Mouse (Mus musculus) spleen, adult 12 weeks (tissue): ENCODE data around the gene Mybph.
"Not testable (repeated sequence)": the region's sequence is repeated elsewhere in the genome, so short reads cannot be mapped to it uniquely, and the experiment has no call there.

ENCODE experiments used
- DNase-seq: peaks from one replicate; pipeline ENCODE4 v3.0.0; 2022; ENCODE audit warnings: low spot score

Mybph gene

DNA sequence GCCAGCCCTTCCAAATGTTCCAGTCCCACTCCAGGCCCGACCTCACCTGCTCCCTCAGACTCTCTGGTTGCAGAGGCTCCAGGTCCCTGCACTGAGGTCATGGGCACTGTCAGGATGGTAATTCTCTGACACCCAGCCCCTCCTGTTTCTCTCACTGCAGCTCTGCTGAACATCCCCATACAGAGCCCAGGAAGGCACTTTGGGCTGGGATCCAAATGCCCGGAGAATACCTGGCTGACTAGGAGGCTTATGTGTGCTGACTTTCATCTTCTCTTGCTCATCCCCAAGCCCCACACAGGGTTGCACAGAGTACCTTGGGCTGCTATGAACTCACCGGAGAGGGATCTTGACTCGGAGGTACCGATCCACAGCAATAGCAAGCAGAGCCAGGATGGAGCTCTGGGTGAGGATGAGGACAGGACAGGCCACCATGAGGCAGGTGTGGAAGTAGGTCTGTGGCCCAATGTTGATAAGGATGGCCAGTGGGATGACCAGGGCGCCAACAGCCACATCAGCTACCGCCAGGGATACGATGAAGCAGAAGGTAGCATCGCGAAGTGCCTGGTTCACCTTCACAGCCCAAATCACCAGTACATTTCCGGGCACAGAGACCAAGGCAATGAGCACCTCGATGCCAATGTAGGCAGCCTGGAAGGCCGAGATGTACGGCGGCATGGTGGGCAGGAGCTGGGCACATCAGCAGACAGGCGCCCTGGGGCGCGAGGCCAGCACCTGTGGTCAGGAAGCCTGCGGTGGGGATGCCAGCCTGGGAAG is 40.6 kb downstream of the Mybph start:
- DNase-seq, result no peak

DNA sequence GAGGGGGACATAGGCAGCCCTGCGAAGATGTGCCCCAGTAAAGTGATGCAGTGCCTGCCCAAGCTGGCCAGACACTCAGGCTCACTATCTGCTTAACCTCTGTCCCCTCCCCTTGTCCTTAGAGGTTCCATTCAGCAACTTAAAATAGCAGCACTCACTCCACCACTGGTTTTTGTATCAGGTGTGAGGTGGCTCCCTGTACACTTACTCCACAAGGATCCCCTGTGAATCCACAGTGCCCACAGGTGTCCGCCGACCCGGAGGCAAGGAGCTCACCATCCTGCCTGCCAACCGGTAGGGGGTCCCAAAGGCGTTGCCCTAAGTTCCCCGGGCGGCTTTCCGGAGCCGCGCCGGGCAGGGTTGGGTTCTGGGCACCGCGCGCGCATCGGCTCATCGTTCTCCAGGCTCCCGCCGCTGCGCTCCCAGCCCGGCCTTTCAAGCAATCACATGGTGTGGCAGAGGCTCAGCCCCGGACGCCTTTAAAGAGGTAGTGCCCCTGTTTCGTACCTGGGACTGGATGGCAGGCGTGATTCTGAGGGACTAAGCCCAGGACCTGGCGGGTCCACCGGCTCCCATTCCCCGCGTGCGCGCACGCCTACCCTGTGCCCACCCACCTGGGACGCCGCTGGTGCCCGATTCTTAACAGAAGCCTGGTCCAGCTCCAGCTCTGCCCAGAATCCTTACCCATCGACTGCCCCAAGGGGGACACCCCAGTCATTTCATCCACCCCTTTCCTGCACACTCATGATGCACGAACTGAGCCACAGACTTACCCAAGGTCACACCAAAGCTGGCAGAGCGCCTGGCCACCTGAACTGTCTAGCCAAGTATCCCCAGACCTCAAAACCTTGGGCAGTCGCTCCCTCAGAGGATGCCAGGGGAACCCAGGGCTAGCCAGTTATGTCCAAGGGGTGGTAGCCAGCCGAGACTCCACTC is 41.5 kb downstream of the Mybph start:
- no peak for DNase-seq

DNA sequence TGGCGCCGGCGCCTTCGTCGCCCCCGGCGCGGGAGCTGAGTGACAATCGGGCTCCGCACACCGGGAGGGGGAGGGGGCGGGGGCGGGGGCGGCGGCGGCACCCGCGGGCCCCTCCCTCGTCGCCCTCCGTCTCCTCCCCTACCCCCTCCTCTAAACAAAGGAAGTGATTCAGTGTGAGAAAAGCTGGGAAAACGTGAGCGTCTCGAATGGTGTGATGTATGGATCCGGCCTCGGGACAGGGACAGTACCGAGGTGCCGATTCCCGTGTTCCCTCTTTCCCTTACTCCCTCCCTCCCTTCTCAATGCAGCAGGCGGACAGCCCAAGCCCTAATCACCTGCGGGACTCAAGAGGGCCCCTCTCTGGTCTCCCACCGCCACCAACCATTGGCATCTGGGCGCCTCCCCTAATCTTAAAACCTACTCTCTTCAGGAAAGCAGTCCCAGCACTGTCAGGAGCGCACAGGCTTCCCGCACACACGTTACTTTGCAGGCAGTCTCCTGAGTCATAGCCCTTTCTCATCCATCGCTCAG is 42.2 kb downstream of the Mybph start, which contains the start of gene Adora1:
Adora1 (minus strand) TSS at position 41 of the 531 bp plus-strand sequence.
- no peak for DNase-seq

DNA sequence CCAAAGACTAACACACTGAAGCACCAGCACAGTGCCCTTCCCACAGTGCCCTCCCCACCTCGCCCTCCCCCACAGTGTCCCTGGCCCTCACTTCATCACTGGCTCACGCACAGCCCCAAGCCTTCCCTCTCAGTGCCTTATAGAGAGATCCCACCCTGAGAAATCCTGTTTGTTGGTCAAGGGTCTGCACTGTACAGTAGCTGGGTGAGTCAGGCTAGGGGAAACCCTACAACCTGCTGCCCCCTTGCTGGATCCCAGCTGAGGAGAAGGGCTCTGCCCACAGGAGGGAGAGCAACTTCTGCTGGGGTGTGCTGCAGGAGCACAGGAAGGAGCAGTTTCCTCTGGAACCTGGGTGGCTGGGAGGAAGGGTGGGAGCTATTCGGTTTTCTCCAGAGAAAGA is 42.9 kb downstream of the Mybph start:
- DNase-seq, result no peak

DNA sequence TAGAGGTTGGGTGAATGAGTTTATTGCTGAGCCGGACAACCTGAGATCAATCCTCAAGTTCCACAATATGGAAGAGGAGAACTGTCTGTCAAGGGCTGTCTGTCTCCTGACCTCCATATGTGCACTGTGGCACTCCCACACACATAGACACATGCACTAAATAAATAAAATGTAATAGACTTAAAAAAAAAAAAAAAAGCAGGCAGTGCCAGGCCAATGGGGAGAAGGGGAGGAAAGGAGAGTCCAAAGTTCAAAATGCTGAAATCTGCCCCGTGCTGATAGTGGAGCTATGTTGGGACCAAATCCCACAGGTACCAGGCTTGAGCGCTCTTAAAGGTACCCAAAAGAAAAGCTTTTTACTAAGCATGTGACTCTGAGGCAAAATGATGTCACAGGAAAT is 44.2 kb downstream of the Mybph start:
- no peak for DNase-seq

DNA sequence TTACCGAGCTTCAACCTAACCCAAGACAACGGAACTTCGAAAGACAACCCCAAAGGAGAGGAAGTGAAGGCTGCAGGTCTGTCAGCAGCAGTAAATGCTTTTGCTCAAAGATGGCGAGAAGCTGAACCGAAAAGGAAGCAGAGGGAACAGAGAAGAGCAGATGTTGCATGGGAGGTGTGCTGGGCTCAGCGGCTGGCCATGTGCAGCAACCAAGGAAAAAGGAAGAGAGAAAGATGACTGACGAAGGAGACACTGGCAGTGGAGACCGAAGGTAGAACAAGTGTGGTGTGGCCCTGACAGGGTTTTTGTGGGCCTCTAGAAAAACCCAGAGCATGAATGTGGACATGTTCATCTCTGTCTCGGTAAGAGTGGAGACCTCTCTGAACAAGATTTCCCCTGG is 47.5 kb downstream of the Mybph start:
- no peak for DNase-seq

DNA sequence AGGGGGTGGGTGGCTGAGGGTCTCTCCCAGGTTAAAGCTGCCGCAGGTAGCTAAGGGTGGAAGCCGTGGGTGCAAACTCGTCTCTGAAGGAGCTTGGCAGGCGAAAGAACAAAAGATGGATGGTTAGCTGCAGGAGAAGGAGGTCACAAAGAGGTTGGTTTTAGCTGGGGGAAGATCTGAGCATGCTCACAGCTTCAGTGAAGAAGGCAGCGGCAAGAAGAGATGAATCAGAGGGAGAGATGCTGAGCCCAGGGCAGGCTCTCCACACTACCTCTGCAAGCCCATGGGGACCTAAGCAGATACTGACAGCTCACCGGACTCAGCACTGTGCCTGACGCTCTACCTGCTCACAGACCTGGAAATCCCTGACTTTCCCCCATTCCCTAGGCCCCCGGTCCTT is 48.0 kb downstream of the Mybph start:
- no peak for DNase-seq

DNA sequence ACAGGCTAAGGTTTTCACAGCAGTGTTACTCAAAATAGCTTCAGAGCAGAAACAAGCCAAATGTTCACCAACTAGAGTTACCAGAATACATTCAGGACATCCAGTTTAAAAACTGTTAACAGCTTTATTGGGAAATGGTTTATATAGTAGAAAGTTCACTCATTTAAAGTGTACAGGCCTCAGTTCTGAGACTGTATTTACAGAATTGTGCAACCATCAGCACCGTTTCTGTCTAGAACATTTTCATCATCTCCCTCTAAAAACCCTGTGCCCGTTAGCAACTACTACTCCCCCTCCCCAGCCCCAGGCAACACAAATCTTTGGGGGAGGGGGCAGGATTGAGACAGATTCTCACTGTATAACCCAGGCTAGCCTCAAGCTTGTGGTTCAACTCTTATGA is 49.0 kb downstream of the Mybph start:
- DNase-seq, result no peak

DNA sequence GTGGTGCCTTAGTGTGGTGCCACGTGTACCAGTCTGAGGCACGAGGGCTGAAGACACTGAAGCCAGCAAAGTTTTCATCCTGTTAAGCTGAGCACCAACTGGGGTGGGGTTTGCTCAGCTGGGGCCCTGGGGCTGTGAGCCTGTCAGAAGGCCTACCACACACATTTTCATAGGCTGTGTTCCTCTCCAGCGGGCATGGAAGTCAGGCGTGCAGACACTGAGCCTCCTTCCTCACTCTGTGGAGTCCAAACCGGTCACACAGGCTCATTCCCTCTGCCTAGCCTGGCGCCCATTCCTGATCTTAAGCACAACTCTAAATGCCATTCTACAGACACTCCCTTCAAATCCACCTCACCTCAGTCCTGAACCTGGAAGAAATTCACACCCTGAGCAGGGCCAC is 50.3 kb downstream of the Mybph start:
- DNase-seq, result no peak

DNA sequence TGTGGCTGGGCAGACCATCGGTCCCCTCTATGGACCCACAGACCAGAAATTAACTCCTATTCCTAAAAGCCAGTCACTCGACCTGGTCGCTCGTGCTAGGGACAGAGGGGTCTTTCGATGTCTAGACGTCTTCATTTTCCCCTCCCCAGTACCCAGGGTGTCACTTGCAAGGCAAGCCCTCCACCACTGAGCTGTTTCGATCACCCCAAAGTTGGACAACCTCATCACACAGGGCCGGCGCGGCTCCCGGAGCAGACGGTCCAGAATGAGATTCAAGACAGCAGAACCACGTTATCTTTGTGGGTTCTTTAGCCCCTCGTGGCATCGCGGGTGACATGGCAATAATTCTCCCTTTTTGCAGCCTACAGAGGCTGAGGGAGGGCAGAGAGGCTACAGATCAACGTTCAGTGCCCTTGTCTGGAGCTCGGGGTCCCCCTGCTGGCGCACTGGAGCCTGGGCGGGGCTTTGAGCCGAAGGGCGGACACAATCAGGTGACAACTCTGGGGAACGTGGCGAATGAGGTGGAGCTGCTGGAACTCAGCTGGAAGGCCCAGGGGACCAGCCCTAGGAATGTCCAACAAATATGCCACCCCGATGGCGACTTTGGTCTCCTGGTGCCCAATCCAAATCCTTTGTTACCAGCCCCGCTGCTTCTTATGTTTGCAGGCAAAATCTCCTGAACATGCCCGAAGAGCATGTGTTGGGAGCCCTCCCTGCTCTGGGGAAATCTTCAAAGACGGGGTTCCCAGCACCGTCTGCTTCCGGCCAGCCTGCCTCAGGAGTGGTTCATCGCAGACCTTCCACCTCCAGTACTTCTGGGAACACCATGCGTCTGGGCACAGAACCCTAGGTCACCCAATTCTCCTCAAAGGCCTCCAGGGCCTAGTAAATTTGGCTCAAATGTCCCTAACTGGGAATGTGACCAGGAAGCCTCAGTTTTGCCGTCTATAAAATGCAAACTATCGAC is 51.0 kb downstream of the Mybph start:
- peak; percentile 38 for DNase-seq

DNA sequence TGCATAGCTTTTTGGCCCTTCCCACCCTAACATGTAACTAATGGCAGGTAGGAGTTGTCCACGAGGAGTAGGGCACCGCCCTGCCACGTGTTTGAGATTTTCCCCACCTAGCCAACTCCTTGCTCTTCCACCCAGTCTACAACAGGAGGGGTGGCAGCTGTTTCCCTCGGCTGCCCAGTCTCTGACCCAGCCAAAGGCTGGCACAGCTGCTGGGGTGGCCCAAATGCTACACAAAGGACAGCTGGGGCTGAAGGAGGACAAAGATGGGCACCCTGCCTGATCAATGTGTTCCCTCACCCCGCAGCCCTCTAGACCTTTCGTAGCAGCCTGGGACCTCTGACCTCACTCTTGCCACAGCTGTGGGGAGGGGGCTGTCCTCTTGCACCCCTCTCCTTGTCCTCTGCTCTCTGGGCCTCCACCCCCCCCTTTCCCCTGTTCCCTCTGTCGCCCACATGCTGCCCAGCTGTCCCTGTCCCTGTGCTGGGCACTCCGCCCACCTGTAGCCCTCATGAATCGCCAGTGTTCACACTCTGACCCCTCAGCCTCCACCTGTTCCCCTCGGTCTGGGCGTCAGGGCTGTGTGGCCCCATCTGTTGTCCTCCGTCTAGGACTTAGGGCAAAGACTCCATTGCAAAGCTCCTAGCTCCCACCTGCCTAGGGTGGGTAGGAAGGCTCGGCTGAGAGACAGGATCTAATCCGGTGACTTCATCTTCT is 51.9 kb downstream of the Mybph start:
- DNase-seq, result no peak

DNA sequence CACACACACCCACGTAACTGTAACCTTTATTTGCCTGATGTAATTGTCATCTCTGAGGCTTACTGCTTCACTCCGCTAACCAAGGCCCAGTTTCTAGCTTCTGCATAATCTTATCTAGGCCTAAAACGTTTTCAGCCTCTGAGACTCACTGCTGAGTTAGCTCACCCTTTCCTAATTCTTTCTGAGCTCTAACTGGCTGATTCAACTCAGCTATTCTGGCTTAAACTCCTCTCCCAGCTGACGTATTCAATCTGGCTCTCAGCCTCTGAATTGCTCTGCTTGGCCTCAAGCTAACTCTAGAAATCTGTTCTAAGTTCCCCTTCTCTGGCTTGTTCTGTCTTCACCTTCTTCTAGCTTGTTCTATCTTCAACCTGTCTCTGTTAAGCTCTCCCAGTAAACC is 53.3 kb downstream of the Mybph start:
- DNase-seq, result no peak

DNA sequence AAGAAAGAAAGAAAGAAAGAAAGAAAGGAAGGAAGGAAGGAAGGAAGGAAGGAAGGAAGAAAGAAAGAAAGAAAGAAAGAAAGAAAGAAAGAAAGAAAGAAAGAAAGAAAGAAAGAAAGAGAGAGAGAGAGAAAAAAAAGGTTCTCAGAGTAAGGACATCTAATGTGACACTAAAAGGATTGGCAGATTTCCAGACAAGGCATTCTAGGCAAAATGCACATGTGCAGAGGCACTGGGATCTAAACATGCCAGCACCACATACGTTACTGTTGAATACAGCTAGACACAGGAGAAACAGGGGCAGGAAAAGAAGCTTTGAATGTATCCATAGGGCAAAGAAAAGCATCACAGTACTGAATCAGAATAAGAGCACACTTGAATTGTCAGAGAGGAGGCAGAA is 56.4 kb downstream of the Mybph start:
- not testable (repeated sequence) for DNase-seq
